Mouse (Mus musculus) lung, adult 2 months (tissue): ENCODE results near the gene Fbxo6.

Experiments
- CTCF ChIP-seq: fragments of 200-500 bp; IDR thresholded peaks from 2 replicates; pipeline ENCODE4 v1.5.1; 2011; ENCODE audit warnings: mild to moderate bottlenecking, low read length, control low read depth; ENCODE audit not compliant: insufficient read depth
- POLR2A ChIP-seq: fragments of 200-500 bp; IDR thresholded peaks from 2 replicates; pipeline ENCODE4 v1.6.1; 2011; ENCODE audit warnings: low read depth, mild to moderate bottlenecking, control low read depth, low read length, borderline replicate concordance; ENCODE audit errors: extremely low read depth

DNA sequence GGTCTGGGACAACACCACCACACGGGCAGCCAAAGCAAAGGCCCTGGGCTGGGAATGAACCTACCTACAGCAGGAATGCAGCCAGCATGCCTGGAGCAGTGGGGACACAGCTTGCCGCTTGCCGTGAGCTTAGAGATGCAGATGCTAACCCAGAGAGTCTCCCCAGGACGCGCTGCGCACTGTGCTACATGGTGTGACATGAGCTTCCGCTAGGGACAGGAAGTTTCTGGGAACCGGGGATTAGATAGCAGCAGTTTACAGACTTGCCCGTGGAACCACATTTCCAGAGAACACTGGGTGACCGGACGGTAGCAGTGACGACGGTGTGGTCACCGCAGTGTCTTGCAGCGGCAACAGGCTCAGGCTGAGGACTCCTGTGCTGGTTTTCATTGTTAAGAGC is 17.6 kb upstream of the Fbxo6 start:
- no peak for TF ChIP-seq CTCF
- no peak for TF ChIP-seq POLR2A
